Mouse (Mus musculus) olfactory bulb, adult 2 months (tissue): ENCODE measurements at regions not wholly inside any gene's neighbourhood (a gene's known extent, or its start where the extent isn't known, plus 50 kb on each side); places are given as distances from the start of the nearest gene placed in this dataset.
"Not testable (repeated sequence)": the region's sequence is repeated elsewhere in the genome, so short reads cannot be mapped to it uniquely, and the experiment has no call there.

ENCODE experiments used
- H3K27ac ChIP-seq: fragments of 200-500 bp; 2 replicates; pipeline ENCODE4 v1.5.1; 2012; ENCODE audit warnings: low read depth, low read length; ENCODE audit not compliant: insufficient read depth
- H3K4me1 ChIP-seq: fragments of 200-500 bp; 2 replicates; pipeline ENCODE4 v1.6.1; 2012; ENCODE audit warnings: low read length; ENCODE audit not compliant: control insufficient read depth, insufficient read depth
- H3K4me3 ChIP-seq: fragments of 200-500 bp; 2 replicates; pipeline ENCODE4 v1.5.1; 2012; ENCODE audit warnings: mild to moderate bottlenecking, low read depth, low read length, moderate library complexity; ENCODE audit not compliant: insufficient read depth
- CTCF ChIP-seq: fragments of 200-500 bp; IDR thresholded peaks from 2 replicates; pipeline ENCODE4 v1.5.1; 2012; ENCODE audit warnings: low read depth, mild to moderate bottlenecking, low read length, moderate library complexity; ENCODE audit not compliant: insufficient read depth
- POLR2A ChIP-seq: fragments of 200-500 bp; IDR thresholded peaks from 2 replicates; pipeline ENCODE4 v1.6.1; 2012; ENCODE audit warnings: mild to moderate bottlenecking, low read depth, low read length, moderate library complexity; ENCODE audit not compliant: insufficient read depth
- WGBS: fragments of 180-500 bp; shearing (Covaris S2); methylation state at CpG from one replicate; pipeline ENCODE4 v1.1.7; 2018; 5-methylcytosine and 5-hydroxymethylcytosine counted together

- WGBS = 73% methylated on average over 2 of the region's 2 CpGs
- not testable (repeated sequence) for H3K27ac ChIP-seq, H3K4me1 ChIP-seq, H3K4me3 ChIP-seq
Measured at GRCm38 (mm10) chr9:6845281-6845680, 339.0 kb downstream of the Dync2h1 start.

- 79% methylated on average over 5 of the region's 5 CpGs for WGBS
- H3K4me1 ChIP-seq, H3K4me3 ChIP-seq, H3K27ac ChIP-seq: not testable (repeated sequence)
Measured at GRCm38 (mm10) chr9:6834936-6835335, 349.3 kb downstream of the Dync2h1 start.

GRCm38 (mm10) chr9:6834470-6834869 is 349.8 kb downstream of the Dync2h1 start:
- WGBS = 74% methylated on average over 5 of the region's 5 CpGs
- Histone ChIP-seq H3K27ac (no peak overlapping the region), H3K4me3 (no peak overlapping the region), H3K4me1 (no peaks in the 10 kb centered on the region)
- TF ChIP-seq CTCF (no peak), POLR2A (no peak)

GRCm38 (mm10) chr9:6832862-6833261 is 351.4 kb downstream of the Dync2h1 start:
- Histone ChIP-seq H3K4me1 (no peaks in the 10 kb centered on the region), H3K27ac (no peak overlapping the region), H3K4me3 (no peak overlapping the region)
- 34% methylated on average over 2 of the region's 2 CpGs for WGBS
- TF ChIP-seq POLR2A (no peak), CTCF (no peak)

- H3K4me1 ChIP-seq, H3K4me3 ChIP-seq, H3K27ac ChIP-seq: not testable (repeated sequence)
- WGBS = 55% methylated on average over 6 of the region's 6 CpGs
Measured at GRCm38 (mm10) chr9:6831642-6832041, 352.6 kb downstream of the Dync2h1 start.

- Histone ChIP-seq H3K4me1 (no peaks in the 10 kb centered on the region), H3K4me3 (no peak overlapping the region), H3K27ac (no peak overlapping the region)
- TF ChIP-seq POLR2A (no peak), CTCF (no peak)
- 92% methylated on average over 3 of the region's 3 CpGs for WGBS
Measured at GRCm38 (mm10) chr9:6826581-6826980, 357.7 kb downstream of the Dync2h1 start.

- Histone ChIP-seq H3K4me1 (no peaks in the 10 kb centered on the region), H3K27ac (no peak overlapping the region), H3K4me3 (no peak overlapping the region)
- TF ChIP-seq CTCF (no peak), POLR2A (no peak)
Measured at GRCm38 (mm10) chr9:6825609-6826008, 358.6 kb downstream of the Dync2h1 start.

GRCm38 (mm10) chr9:6823946-6824345 is 360.3 kb downstream of the Dync2h1 start:
- not testable (repeated sequence) for H3K27ac ChIP-seq, H3K4me3 ChIP-seq, H3K4me1 ChIP-seq
- WGBS = 76% methylated on average over 1 of the region's 1 CpGs

- H3K4me3 ChIP-seq = no peak overlapping the region
- no peak overlapping the region for H3K27ac ChIP-seq
- no peaks in the 10 kb centered on the region for H3K4me1 ChIP-seq
- no peak for TF ChIP-seq POLR2A
- no peak for TF ChIP-seq CTCF
- 91% methylated on average over 1 of the region's 1 CpGs for WGBS
Measured at GRCm38 (mm10) chr9:6823536-6823935, 360.7 kb downstream of the Dync2h1 start.

- H3K27ac ChIP-seq = no peak overlapping the region
- no peaks in the 10 kb centered on the region for H3K4me1 ChIP-seq
- 17% methylated on average over 2 of the region's 2 CpGs for WGBS
- H3K4me3 ChIP-seq = no peak overlapping the region
- TF ChIP-seq POLR2A (no peak), CTCF (no peak)
Measured at GRCm38 (mm10) chr9:6776671-6777070, 407.6 kb downstream of the Dync2h1 start.

GRCm38 (mm10) chr9:6741478-6741877 is 442.8 kb downstream of the Dync2h1 start:
- Histone ChIP-seq H3K4me3 (no peak overlapping the region), H3K27ac (no peak overlapping the region), H3K4me1 (no peaks in the 10 kb centered on the region)
- 93% methylated on average over 1 of the region's 1 CpGs for WGBS
- TF ChIP-seq POLR2A (no peak), CTCF (no peak)
